Mouse (Mus musculus) gastrocnemius, postnatal 4 days (tissue): ENCODE results near the gene Barx1. TPM values are rescaled to one million over a fixed set of nuclear protein-coding genes. Genes with fewer than 3 reads are reported as not detected.

Experiments used
- DNase-seq, 2 experiments: peaks; one replicate each; pipeline ENCODE4 v3.0.0; 2021 to 2022; ENCODE audit warnings: low spot score in 2 of 2, mixed read lengths in 2 of 2
- long read RNA-seq, 2 experiments: library from polyadenylated mRNA; stranded (forward); transcript quantifications; one replicate each; pipeline ENCODE4 v2.0.0; 2021
- total RNA-seq, 2 experiments: library from RNA; stranded (reverse); gene quantifications; 2 replicates each; pipeline ENCODE4 v1.2.3; 2021

Barx1 gene
- total RNA-seq: not detected
- long read RNA-seq, experiment 1: 0 reads
- long read RNA-seq, experiment 2: 0 reads

- no peak for DNase-seq
Measured at GRCm38 (mm10) chr13:48662431-48663143, at the start of gene Barx1. Gene Barx1, plus strand, starts transcription at chr13:48662998.

DNA sequence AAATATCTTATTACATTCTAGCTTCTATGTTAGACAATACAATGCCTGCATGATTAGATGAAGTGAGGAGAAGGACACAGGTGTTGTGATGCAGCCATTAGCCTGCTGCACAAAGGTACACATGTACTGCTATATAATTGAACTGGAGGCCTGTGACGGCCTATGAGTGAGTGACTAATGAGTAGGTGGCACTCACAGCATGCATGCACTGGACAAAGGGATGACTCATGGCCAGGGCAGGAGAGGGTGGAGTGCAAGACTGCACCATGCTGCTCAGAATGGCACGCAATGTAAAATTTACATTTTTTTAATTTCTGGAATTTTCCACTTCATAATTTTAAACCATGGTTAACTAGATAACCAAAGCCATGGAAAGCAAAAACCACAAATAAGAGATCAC, 48.3 kb upstream of the Barx1 start:
- DNase-seq: no peak

- no peak for DNase-seq
Measured at GRCm38 (mm10) chr13:48617774-48618173, 45.0 kb upstream of the Barx1 start.

DNA sequence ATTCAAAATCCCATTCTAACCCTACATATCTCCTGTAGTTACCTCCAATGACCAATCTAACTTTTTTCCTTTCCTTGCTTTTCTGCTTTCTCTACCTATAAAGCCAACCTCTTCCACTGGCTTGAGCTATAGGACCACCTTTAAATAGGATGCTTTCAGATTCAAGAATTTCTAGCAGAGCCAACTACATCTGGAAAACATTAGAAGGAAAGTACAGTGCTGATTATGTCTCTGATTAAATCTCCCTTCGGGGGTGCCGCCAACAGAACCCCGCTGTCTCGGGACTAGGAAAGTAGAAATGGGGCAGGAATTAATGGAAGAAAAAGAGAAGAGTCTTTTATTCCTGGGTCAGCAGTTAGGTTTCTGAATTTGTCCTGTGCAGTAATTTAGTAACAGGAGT, 43.9 kb upstream of the Barx1 start:
- DNase-seq: no peak

GRCm38 (mm10) chr13:48624968-48625398, 37.8 kb upstream of the Barx1 start:
- DNase-seq: no peak

DNA sequence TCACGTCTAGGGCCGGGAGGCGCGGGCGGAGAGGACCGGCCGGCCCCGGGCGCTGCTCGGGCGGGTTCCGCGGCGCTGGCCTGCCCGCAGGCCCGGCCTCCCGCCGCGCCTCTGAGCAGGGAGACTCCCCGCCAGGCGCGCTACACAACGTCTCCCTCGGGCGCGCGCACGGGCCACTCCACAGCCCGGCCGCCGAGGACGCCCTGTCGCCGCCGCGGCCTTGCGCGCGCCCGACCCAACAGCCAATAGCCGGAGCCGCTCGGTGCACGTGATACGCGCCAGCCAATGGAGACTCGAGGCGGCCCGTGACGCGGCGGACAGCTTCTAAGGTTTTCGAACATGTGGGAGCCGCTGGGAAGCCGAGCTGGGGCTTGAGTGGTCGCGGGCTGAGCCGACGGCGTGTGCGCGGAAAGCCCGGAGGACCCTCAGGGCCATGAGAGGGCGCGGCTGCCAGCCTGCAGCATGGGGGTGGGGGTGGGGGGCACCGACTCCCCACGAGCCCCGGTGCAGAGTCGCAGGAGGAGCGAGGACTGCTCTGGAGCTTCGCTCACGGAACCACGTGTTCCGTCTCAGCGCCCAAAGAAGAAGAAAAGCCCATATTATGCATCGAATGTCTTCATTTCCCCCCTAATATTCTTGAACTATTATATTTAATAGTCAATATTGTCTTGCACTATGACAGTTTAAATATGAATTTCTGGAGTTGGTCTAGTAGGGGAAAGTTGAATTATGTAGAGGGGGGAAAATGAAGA, 37.2 kb upstream of the Barx1 start, which contains the start of gene Ptpdc1:
TSS of gene Ptpdc1 (minus strand) at position 232 of the 752 bp plus-strand sequence.
- DNase-seq: peak; percentile 95 to 97

GRCm38 (mm10) chr13:48631691-48632090, 31.1 kb upstream of the Barx1 start:
- no peak for DNase-seq

- no peak for DNase-seq
Measured at GRCm38 (mm10) chr13:48637706-48638105, 25.1 kb upstream of the Barx1 start.

- DNase-seq: no peak
Measured at GRCm38 (mm10) chr13:48639570-48639969, 23.2 kb upstream of the Barx1 start.

- DNase-seq: no peak
Measured at GRCm38 (mm10) chr13:48643072-48643471, 19.7 kb upstream of the Barx1 start.

GRCm38 (mm10) chr13:48643991-48644390, 18.8 kb upstream of the Barx1 start:
- DNase-seq: no peak

- no peak for DNase-seq
Measured at GRCm38 (mm10) chr13:48646696-48647095, 16.1 kb upstream of the Barx1 start.

DNA sequence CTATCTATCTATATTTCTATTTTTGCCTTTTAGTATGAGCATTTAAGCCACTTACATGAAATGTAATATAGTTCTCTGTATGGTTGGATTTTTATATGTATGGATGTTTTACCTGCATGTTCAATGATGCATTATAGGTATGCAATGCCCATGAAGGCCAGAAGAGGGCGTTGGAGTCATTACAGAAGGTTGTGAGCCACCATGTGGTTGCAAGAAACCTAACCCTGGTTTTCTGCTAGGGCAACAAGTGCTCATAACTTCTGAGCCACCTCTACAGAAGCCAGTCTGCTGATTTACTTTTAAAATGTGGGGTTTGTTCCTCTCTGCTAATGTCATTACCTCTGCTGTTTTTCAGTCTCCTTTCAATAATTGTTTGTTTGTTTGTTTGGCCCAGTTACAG, 12.2 kb upstream of the Barx1 start:
- no peak for DNase-seq

- no peak for DNase-seq
Measured at GRCm38 (mm10) chr13:48651132-48652065, 11.4 kb upstream of the Barx1 start.

DNA sequence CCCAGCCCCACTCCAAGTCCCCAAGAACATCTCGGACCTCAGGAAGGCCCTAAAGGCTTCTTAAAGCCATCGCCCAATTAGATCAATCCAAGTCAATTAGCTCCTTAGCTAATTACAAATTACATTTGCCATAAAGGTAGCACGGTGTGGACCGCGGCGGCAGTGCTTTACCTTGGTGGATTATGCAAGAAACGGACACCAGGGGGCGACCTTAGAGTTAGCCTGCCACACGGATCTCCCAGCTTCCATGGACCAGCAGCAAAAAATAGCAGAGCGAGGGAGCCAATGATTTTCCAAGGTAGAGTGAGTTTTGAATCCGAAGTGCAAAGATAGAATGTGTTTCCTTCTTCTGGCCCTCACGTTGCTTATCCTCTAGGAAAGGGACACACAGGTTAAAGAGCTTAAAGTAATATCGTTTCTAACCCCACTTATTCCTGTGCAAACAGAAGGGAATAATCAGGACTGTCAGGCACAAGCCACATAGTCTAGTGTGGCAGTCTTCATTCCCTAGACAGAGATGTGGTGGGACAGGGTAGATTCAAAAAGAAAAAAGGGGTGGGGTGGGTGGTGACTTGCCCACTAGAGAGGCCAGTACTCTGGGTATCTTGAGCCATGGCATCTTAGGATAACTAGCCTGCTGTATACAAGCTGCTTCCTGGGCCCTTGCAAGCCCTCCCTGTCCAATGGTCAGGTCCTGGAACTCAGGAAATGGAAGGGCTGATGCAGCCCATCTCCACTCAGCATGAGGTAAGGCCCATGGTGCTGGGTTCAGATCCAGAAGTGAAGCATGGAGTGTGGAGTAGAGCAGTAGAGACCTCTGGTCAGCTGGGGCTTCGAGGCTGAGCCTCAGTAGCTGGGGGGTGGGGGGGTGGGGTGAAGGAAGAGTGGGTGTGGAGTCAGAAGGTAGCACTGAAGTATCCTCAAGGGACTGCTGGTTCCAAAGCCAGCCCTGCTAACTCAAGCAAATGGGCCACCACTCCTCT, 8.7 kb upstream of the Barx1 start:
- peak in 1 of 2 experiments; percentile 70 for DNase-seq

DNA sequence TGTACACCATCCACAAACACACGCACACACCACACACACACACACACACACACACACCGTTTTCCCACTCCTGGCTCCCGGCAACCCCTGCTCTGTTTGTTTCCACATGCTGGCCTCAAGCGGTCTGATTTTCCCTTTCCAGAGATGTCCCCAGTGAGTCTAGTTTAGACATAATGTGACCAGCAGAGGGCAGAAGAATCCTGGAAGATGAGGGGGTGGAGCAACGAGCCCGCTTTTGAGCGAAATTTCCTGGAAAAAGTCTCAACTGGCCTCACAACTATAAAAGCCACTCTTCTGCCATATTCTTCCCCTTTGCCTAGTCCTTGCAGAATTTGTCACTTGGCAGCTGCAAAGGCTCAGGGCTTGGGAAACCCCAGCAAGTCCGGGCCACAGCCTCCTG, 7.2 kb upstream of the Barx1 start:
- DNase-seq: peak in 1 of 2 experiments; percentile 58

DNA sequence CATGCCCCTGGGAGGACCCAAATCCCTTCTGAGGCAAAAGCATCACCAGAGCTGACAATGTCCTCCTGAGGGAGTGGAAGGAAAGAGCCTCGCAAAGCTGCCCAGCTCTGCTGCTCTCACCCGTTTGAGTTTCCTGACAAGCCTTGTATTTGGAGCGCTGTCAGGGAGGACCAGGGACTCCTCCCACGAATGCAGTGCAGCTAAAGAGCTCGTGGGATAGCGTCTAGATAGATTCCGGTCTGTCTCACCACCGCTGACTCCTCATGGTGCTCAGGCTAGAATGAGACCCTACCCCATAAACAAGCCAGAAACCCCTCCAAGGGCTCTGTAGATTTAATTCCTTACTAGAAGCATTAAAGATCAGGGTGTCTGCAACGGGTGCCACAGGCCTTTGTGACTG, 5.0 kb upstream of the Barx1 start:
- no peak for DNase-seq

DNA sequence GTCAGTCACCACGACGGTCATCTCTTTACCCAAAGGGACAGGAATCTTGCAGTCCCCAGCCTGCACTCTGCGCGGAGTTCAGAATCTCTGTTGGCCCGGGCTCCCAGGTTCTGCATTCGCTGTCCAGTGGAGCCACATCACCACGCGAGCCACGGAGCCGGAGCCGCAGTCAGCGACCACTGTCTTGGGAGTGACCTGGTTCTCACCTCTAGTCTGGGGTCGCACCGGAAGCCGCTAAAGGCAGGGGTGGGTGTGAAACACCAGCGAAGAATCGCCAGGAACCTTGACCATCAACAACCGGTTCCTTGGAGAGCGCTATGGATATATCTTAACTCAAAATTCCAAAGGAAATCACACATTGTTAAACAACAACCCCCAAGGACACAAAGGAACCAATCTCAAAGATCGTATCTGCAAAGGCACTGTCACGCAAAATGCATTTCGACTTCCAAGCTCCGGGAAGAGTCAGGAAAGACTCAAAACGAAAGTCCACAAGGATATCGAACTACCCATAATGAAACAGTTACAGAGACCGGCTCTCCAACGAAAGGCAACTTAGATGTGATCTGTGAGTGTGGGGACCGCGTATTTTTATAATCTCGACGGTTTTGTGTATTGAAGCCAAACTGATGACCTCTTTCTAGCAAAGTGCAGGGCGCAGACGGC, 4.1 kb upstream of the Barx1 start:
- no peak for DNase-seq
